Mouse (Mus musculus) embryonic facial prominence, embryonic 10.5 days (tissue): Measurements from ENCODE around the gene Catsper2. TPM values are rescaled to one million over a fixed set of nuclear protein-coding genes. Genes with fewer than 3 reads are reported as not detected.
A peak's percentile ranks its signal among the peaks of the same experiment; 100 is the strongest.

Experiments
- DNase-seq: peaks from one replicate; pipeline ENCODE4 v3.0.0-alpha.2; 2017; ENCODE audit warnings: low spot score
- H3K27ac ChIP-seq: fragments of 300-500 bp; sonication (generic); replicated peaks from 2 replicates; pipeline ENCODE4 v1.5.1; 2016; ENCODE audit warnings: mild to moderate bottlenecking
- H3K27me3 ChIP-seq: fragments of 300-500 bp; sonication (generic); replicated peaks from 2 replicates; pipeline ENCODE4 v1.6.1; 2016; ENCODE audit warnings: low read depth, mild to moderate bottlenecking; ENCODE audit not compliant: poor library complexity, severe bottlenecking
- H3K36me3 ChIP-seq: fragments of 300-500 bp; sonication (generic); replicated peaks from 2 replicates; pipeline ENCODE4 v1.6.1; 2016; ENCODE audit warnings: mild to moderate bottlenecking, moderate library complexity
- H3K4me1 ChIP-seq: fragments of 300-500 bp; sonication (generic); 2 replicates; pipeline ENCODE4 v1.6.1; 2016
- H3K4me3 ChIP-seq: fragments of 300-500 bp; sonication (generic); 2 replicates; pipeline ENCODE4 v1.5.1; 2016; ENCODE audit warnings: mild to moderate bottlenecking, moderate library complexity
- H3K9me3 ChIP-seq: fragments of 300-500 bp; sonication (generic); 2 replicates; pipeline ENCODE4 v1.6.1; 2016; ENCODE audit warnings: mild to moderate bottlenecking
- WGBS: fragments of 180-500 bp; shearing (Covaris S2); methylation state at CpG from one replicate; pipeline ENCODE4 v1.1.7; 2016; 5-methylcytosine and 5-hydroxymethylcytosine counted together
- polyA plus RNA-seq: library from polyadenylated mRNA; unstranded; fragments of >200 nt; fragmentation: Nextera tagmentation; extraction: Ambion mirVana; gene quantifications from 2 replicates; pipeline ENCODE4 v1.2.1, GENCODE M21; 2016

Gene Catsper2
- polyA plus RNA-seq, 1 experiment from 2014 or later, result 3.7 TPM

DNA sequence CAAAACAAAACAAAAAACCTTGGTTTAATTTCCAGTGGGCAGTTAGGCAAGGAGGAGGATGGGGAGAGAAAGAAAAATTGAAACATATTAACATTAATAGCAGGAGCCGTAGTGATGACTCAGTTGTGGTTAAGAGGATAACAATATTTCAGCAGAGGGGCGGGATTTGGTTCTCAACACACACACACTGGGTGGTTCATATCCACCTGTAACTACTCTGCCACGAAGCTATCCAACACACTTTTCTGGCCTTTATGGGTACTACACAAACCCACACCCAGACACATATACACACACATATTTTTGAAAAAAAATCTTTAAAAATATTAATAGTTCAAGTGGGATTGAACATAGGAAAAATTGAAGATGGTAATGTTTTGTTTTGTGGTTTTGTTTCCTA is 33.4 kb upstream of the Catsper2 start:
- H3K36me3 ChIP-seq, result peaks cover 14% of the 10 kb centered on the region
- H3K27ac ChIP-seq, result no peak overlapping the region
- H3K9me3 ChIP-seq, result no peaks in the 10 kb centered on the region
- peaks cover 40% of the 10 kb centered on the region for H3K4me1 ChIP-seq
- 90% methylated on average over 3 of the region's 3 CpGs for WGBS
- DNase-seq, result no peak
- H3K27me3 ChIP-seq, result peaks cover 10% of the 10 kb centered on the region
- no peak overlapping the region for H3K4me3 ChIP-seq

- H3K9me3 ChIP-seq, result no peaks in the 10 kb centered on the region
- no peak overlapping the region for H3K4me3 ChIP-seq
- H3K27ac ChIP-seq, result no peak overlapping the region
- H3K36me3 ChIP-seq, result peaks cover 11% of the 10 kb centered on the region
- WGBS, result 77% methylated on average over 4 of the region's 4 CpGs
- DNase-seq, result no peak
- H3K4me1 ChIP-seq, result peaks cover 44% of the 10 kb centered on the region
- H3K27me3 ChIP-seq, result peaks cover 15% of the 10 kb centered on the region
These were observed 32.9 kb upstream of the Catsper2 start for GRCm38 (mm10) chr2:121446506-121446905.

- Histone ChIP-seq H3K4me3 (no peak overlapping the region), H3K9me3 (no peaks in the 10 kb centered on the region), H3K4me1 (peaks cover 31% of the 10 kb centered on the region), H3K27ac (no peak overlapping the region), H3K27me3 (peaks cover 24% of the 10 kb centered on the region), H3K36me3 (peaks cover 1% of the 10 kb centered on the region)
- WGBS, result 86% methylated on average over 3 of the region's 3 CpGs
- DNase-seq, result no peak
These were observed 31.5 kb upstream of the Catsper2 start for GRCm38 (mm10) chr2:121445117-121445516.

- H3K4me1 ChIP-seq, result peaks cover 30% of the 10 kb centered on the region
- H3K4me3 ChIP-seq, result peak within 1 kb of the TSS; percentile 67; the same call in 1 of the 2 replicates
- 87% methylated on average over 1 of the region's 1 CpGs for WGBS
These were observed 30.6 kb upstream of the Catsper2 start, which contains the start of gene Ell3 for GRCm38 (mm10) chr2:121444178-121444577. Gene Ell3, minus strand, starts transcription at chr2:121444278.

GRCm38 (mm10) chr2:121443068-121443349 is 29.4 kb upstream of the Catsper2 start:
- no peak for DNase-seq
- H3K4me1 ChIP-seq, result peaks cover 25% of the 10 kb centered on the region
- H3K36me3 ChIP-seq, result peaks cover 22% of the 10 kb centered on the region
- H3K4me3 ChIP-seq, result peak overlapping the region; percentile 67
- H3K27me3 ChIP-seq, result peaks cover 24% of the 10 kb centered on the region
- 21% methylated on average over 8 of the region's 8 CpGs for WGBS
- H3K9me3 ChIP-seq, result no peaks in the 10 kb centered on the region
- H3K27ac ChIP-seq, result no peak overlapping the region

More at GRCm38 (mm10) chr2:121444178-121444577, 30.6 kb upstream of the Catsper2 start, which contains the start of gene Ell3:
- Histone ChIP-seq H3K9me3 (no peaks in the 10 kb centered on the region), H3K27ac (no peak within 1 kb of the TSS), H3K36me3 (peaks cover 11% of the 10 kb centered on the region), H3K27me3 (peaks cover 24% of the 10 kb centered on the region)
- no peak for DNase-seq

- peak overlapping the region; percentile 67 for H3K4me3 ChIP-seq
- WGBS, result 2% methylated on average over 30 of the region's 30 CpGs
- peaks cover 24% of the 10 kb centered on the region for H3K27me3 ChIP-seq
- peak overlapping the region; percentile 51 for H3K27ac ChIP-seq
- peaks cover 28% of the 10 kb centered on the region for H3K36me3 ChIP-seq
- H3K4me1 ChIP-seq, result peaks cover 19% of the 10 kb centered on the region
- no peaks in the 10 kb centered on the region for H3K9me3 ChIP-seq
- peak; percentile 79 for DNase-seq
These were observed 28.9 kb upstream of the Catsper2 start for GRCm38 (mm10) chr2:121442259-121443067.

GRCm38 (mm10) chr2:121441800-121442199 is 28.2 kb upstream of the Catsper2 start:
- H3K4me1 ChIP-seq, result peaks cover 19% of the 10 kb centered on the region
- H3K36me3 ChIP-seq, result peaks cover 35% of the 10 kb centered on the region
- no peak overlapping the region; the same call in 1 of the 2 replicates for H3K27ac ChIP-seq
- no peak for DNase-seq
- peak overlapping the region; percentile 67 for H3K4me3 ChIP-seq
- WGBS, result 8% methylated on average over 11 of the region's 11 CpGs
- H3K9me3 ChIP-seq, result no peaks in the 10 kb centered on the region
- peaks cover 24% of the 10 kb centered on the region for H3K27me3 ChIP-seq

DNA sequence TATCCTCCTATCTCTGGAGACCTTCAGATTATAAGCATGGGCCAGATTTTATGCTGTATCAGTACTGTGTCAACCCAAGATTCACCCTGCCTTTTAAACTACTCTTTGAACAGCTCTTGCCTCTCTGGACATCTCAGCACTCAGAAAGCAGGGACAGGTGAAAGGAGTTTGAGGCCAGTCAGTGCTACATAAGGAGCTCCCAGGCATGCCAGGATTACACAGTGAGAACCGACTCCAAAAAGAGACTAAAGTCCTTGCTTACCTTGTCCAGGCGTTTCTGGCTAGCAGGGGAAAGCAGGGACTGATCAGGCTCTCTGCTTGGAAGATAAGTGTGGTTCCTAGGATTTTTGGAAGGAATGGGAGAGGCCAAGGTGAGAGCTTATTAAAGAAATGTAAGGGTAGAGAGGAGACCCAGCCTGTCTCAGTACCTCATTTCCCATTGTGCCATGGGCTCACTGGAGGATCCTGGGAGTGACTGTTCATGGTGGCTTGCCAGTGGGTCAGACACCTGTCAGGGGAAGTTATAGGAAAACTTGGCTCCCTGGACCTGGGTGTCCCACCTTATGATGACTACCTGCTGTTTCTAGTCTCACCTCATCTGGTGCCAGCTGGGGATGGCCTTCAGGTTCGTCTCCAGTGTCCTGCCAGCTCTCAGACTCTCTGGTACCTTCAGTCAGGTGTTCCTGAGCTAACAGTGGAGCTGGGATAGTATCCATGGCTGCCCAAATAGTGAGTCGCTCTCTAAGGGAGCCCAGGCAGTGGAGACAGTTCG is 27.4 kb upstream of the Catsper2 start:
- peaks cover 41% of the 10 kb centered on the region for H3K36me3 ChIP-seq
- DNase-seq, result no peak
- peak overlapping the region; percentile 67; the same call in 1 of the 2 replicates for H3K4me3 ChIP-seq
- 58% methylated on average over 5 of the region's 5 CpGs for WGBS
- H3K9me3 ChIP-seq, result no peaks in the 10 kb centered on the region
- H3K27me3 ChIP-seq, result peaks cover 24% of the 10 kb centered on the region
- H3K27ac ChIP-seq, result no peak overlapping the region
- peaks cover 19% of the 10 kb centered on the region for H3K4me1 ChIP-seq

DNA sequence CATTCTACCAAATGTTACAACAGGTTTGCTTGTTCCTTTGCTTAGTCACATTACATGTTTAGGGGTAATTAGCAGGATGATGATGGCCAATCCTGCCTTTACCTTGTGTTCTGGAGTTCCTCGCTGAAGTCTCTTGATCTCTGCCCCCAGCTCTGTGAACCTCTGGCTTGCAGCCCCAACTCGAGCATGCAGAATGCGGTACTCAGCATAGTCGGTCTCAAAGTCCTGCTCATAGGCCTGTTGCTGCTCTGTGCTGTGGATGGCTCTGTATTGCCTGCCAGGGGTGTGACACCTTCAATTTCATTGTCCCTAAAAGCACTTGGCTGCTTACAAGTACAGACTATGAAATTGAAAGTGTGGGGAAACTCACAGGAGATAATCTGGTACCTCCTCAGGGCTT is 26.2 kb upstream of the Catsper2 start:
- no peak for DNase-seq
- Histone ChIP-seq H3K27ac (no peak overlapping the region), H3K36me3 (peaks cover 54% of the 10 kb centered on the region), H3K4me3 (no peak overlapping the region), H3K4me1 (peaks cover 19% of the 10 kb centered on the region), H3K27me3 (peaks cover 24% of the 10 kb centered on the region), H3K9me3 (no peaks in the 10 kb centered on the region)
- 79% methylated on average over 4 of the region's 4 CpGs for WGBS

DNA sequence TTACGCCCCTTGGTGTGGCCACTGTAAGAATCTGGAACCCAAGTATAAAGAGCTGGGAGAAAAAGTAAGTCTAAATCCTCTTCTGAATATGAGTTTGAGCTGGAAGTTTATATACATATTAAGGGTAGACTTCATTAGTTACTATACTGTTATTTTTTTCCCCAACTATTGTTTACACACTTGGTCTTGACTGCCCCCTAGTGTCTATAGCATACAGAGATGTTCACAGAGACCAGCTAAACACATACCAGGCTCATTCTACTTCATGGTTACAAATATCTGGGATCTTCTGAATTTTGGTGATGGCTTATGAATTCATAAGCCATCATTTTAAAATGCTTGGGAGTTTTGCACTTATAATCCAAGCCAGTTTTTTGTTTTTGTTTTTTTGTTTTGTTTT is 21.3 kb upstream of the Catsper2 start:
- Histone ChIP-seq H3K27ac (no peak overlapping the region), H3K27me3 (no peaks in the 10 kb centered on the region), H3K9me3 (no peaks in the 10 kb centered on the region), H3K4me3 (no peak overlapping the region), H3K4me1 (no peaks in the 10 kb centered on the region), H3K36me3 (peaks cover 99% of the 10 kb centered on the region)
- DNase-seq, result no peak
- 100% methylated on average over 1 of the region's 1 CpGs for WGBS

DNA sequence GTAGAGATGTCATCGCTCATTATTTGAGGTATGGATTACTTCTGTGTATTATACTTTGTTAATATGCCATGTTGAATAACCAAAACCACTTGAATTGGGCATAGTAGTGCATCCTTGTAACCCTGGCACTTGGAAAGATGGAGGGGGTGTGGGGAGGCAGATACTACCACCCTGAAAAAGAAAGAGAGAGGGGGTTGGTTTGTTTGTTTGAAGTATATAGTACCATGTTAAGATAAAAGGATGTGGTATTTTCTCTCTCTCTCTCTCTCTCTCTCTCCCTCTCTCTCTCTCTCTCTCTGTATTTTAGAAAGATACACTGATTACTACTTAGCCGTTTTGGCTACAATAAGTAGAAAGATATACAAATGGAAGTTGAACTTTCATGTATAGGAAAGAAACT is 12.3 kb upstream of the Catsper2 start:
- no peaks in the 10 kb centered on the region for H3K27me3 ChIP-seq
- no peaks in the 10 kb centered on the region for H3K9me3 ChIP-seq
- H3K27ac ChIP-seq, result no peak overlapping the region
- 93% methylated on average over 2 of the region's 2 CpGs for WGBS
- no peak for DNase-seq
- no peak overlapping the region for H3K4me3 ChIP-seq
- H3K4me1 ChIP-seq, result no peaks in the 10 kb centered on the region
- H3K36me3 ChIP-seq, result peaks cover 100% of the 10 kb centered on the region

DNA sequence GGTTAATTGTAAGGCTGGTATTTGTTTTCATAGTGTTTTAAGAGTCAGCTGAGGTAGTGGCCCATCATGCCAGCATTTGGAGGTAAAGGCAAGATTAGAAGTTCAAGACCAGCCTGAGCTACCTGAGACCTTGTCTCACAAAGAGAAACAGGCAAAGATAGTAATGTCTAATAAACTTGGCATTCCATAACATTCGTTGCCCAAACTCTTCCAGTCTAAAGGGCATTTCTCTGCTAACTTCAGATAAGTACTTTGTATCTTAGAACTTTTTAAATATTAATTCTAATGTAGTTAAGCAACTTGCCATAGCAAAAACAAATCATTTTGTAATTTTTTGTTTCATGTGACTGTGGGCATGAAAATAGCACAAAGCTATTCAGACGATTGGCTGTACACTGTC is 9.6 kb upstream of the Catsper2 start:
- no peaks in the 10 kb centered on the region for H3K4me1 ChIP-seq
- no peaks in the 10 kb centered on the region for H3K27me3 ChIP-seq
- 92% methylated on average over 2 of the region's 2 CpGs for WGBS
- H3K27ac ChIP-seq, result no peak overlapping the region
- DNase-seq, result no peak
- H3K4me3 ChIP-seq, result no peak overlapping the region
- H3K36me3 ChIP-seq, result peaks cover 96% of the 10 kb centered on the region
- no peaks in the 10 kb centered on the region for H3K9me3 ChIP-seq

- no peak overlapping the region for H3K4me3 ChIP-seq
- H3K4me1 ChIP-seq, result peaks cover 20% of the 10 kb centered on the region
- no peaks in the 10 kb centered on the region for H3K9me3 ChIP-seq
- no peak overlapping the region for H3K27ac ChIP-seq
- DNase-seq, result no peak
- WGBS, result 92% methylated on average over 3 of the region's 3 CpGs
- peaks cover 74% of the 10 kb centered on the region for H3K36me3 ChIP-seq
- H3K27me3 ChIP-seq, result no peaks in the 10 kb centered on the region
These were observed 4.9 kb upstream of the Catsper2 start for GRCm38 (mm10) chr2:121418476-121418875.
